Mouse (Mus musculus) monocyte, adult 5-6 weeks (primary cell): Measurements from ENCODE around the gene Wdr20. TPM values are rescaled to one million over a fixed set of nuclear protein-coding genes. Genes with fewer than 3 reads are reported as not detected.
A peak's percentile ranks its signal among the peaks of the same experiment; 100 is the strongest.

Experiments used
- ATAC-seq: fragments of 153-309, 156-312 bp; replicated peaks from 2 replicates; pipeline ENCODE4 v1.8.0; 2017; ENCODE audit warnings: mild to moderate bottlenecking; ENCODE audit not compliant: low TSS enrichment, insufficient number of reproducible peaks, severe bottlenecking, poor library complexity, low FRiP score
- total RNA-seq: library from RNA; stranded (forward); fragments of 200-1000, 200-491, 200-594 nt; gene quantifications from 3 replicates; pipeline ENCODE4 v1.2.3, GENCODE M21; 2017

Gene Wdr20
- total RNA-seq, 1 experiment from 2014 or later: 57.7 TPM

DNA sequence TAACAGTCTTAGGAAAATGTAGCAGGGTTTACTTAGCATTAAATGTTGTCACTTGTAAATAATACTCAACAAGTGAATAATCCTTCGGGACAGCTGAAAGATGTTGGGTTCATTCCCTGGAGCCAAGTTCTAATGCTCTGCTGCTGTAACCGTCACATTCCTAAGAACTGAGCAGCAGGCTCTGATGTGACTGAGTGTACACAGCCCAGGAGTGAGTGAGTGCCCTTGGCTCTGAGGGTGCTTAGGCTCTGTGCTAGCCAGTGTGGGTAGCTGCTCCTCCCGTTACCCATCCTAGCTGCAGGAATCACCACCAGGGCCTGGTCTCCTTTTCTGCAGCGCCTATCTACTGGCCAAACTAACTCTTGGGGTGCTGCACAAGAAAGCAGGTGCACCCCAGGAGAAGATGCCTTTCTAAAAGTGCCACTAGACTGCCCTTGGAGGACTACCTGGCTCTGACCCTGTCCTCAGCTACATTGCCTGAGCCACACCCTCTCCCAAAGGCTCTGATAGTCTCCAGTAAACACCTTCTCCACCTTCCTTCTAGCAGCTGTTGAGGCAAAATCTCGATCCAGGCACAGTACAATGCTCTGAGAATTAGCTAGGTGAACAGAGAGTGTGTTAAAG is 65.0 kb downstream of the Wdr20 start:
- ATAC-seq: no peak

- ATAC-seq: no peak
Observed at GRCm38 (mm10) chr12:110804261-110804660, 66.5 kb downstream of the Wdr20 start.

DNA sequence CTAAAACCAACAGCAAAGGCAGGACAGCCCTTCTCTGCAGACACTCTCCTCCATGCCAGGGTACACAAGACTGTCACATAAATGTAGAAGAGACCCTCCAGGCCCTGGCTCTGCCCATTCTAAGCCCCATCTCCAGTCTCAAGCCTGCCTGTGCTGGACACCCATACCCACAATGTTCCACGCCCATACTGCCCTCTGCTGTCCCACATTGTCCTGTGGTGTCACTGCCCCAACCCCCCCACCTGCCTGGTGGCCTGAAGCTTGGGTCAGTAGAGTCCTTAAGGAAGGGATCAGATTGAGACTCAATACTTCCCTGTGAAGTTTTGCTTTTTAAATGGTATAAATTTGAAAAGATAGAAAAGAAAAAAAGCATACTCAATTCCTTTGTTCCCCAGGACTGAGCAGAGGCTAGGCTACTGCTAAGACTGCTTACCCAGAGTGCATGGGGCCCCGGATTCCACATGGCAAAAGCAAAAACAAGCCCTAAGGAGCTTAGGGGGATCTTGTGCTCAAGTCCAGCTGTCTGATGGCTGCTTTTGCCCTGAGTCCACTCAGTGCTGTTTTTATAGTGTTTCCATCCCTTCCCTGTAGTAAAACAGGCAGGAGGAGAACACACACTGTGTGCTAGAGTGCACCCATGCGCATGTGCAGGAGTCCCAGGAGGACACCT is 68.7 kb downstream of the Wdr20 start:
- no peak for ATAC-seq

- no peak for ATAC-seq
Observed at GRCm38 (mm10) chr12:110808430-110808829, 70.7 kb downstream of the Wdr20 start.

DNA sequence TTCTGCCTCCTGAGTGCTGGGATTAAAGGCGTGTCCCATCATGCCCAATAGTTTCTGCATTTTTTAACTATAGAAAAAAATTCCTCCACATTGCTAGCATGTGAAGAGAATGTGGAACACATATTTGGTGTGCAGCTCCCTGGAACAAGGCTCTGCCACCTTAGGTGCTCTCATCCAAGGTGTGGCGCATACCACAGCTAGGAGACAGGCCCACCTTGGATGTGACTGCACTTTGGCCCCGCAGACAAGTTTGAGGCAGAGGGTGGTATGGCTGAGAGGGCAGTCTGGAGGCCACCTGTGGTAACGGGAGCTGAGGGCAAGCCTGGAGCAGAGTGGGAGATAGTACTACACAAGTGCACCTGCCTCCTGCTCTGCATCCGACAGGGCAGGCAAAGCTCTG is 71.1 kb downstream of the Wdr20 start:
- ATAC-seq: no peak

DNA sequence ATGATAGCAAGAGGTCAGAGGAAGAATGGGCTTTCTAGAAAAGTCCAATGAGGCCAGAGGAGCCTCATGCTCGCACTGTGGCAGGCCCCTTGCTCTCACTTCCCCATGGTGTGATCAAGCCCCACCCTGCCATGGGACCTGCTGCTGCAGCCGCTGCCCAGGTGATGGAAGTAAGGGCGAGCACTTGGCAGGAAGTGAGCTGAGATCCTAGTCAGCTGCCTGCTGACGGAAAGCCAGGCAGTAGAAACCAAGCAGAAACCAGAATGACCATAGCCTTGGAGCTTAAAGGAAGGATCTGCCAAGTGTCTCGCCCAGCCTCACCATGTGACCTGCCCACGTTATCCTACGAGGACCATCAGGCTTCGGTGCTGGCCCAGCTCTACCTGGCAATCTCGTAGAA is 75.4 kb downstream of the Wdr20 start:
- peak; percentile 81 for ATAC-seq

- no peak for ATAC-seq
Observed at GRCm38 (mm10) chr12:110813624-110814023, 75.9 kb downstream of the Wdr20 start.

DNA sequence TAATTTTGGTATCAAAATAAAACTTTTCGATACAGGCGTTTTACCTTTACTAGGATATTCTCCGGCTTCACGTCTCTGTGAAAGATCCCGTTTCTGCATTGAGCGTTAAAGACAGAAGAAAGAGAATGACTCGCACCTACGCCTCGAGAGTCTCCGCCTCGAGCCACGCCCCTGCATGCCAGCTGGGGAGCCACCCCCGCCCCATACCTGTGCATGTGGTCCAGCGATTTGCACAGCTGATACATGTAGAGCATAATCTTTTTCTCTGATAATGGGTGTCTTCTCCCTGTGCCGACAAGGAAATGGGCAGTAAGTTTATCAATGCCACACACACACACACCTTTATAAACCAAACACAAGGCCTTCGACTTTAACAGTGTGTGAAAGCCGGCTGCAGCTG is 77.2 kb downstream of the Wdr20 start:
- ATAC-seq: no peak

DNA sequence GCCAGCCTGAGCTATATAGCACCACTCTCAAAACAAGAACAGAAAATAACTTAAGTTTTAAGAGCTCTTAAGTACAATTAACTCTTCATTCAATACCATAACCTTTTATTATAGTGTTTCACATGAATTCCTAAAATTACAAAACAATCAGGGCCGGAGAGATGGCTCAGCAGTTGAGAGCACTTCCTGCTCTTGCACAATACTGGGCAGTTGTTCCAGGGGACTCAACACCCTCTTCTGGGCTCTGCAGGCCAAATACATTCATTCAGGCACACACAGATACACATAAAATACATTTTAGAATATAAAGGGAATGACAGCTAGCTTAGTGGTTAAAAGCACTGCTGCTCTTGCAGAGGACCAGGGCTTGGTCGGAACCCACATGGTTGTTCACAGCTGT is 79.1 kb downstream of the Wdr20 start:
- no peak for ATAC-seq

- no peak for ATAC-seq
Observed at GRCm38 (mm10) chr12:110819367-110819766, 81.6 kb downstream of the Wdr20 start.

DNA sequence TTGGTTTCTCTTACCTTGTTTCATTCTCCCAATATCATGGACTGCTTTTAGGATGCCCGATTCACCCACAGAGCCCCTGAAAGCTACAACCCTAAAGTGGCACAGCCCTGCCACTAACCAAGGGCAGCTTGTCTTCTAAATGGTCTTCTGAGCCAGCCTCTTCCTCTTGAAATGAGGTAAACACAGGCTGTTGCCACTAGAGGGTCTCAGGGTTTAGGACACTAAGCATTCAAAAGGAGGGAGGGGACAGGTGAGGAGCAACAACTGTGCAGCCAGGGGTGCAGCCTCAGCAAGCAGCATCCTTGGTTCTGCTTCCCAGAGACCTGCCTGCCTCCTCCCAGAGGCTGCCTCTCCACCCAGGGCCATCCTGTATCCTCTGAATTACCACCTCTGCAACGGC is 84.0 kb downstream of the Wdr20 start:
- ATAC-seq: 0 out of 2 replicates have a peak, but pooled peaks have one; percentile 7

GRCm38 (mm10) chr12:110822366-110822765 is 84.6 kb downstream of the Wdr20 start:
- 0 out of 2 replicates have a peak, but pooled peaks have one; percentile 6 for ATAC-seq

DNA sequence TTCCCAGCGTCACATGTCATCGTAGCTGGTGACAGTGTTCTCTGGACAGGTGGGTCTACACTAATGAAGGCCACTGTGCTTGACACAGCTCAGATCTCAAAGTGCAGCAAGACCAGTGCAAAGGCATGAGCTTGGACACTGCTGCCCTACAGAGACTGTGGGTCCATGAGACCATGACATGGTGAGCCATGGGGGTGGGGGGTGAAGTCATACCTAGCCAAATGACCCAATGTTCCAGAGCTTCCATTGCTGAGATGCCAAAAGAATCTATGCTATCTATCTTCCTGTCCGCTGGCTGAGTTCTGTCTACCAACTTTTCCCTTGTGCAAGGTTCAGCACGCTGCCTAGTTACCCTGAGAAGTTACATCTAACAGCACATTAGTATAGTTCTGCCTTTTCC is 91.2 kb downstream of the Wdr20 start:
- no peak for ATAC-seq

GRCm38 (mm10) chr12:110830293-110831024 is 92.7 kb downstream of the Wdr20 start:
- no peak for ATAC-seq

DNA sequence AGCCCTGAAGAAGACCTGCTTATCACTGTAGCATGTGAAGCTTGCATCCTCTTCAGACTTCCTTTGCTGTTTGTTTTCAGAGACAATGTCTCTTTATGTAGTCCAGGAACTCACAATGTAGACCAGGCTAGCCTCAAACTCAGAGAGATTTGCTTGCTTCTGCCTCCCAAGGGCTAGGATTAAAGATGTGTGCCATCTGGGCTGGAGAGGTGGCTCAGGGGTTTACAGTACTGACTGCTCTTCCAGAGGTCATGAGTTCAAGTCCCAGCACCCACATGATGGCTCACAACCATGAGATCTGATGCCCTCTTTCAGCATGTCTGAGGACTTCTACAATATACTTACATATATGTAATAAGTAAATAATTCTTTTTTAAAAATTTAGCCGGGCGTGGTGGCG is 97.4 kb downstream of the Wdr20 start:
- ATAC-seq: no peak

GRCm38 (mm10) chr12:110836729-110837128 is 99.0 kb downstream of the Wdr20 start:
- ATAC-seq: no peak

GRCm38 (mm10) chr12:110837192-110837841 is 99.6 kb downstream of the Wdr20 start:
- ATAC-seq: peak; percentile 41; the same call in 1 of the 2 replicates

- no peak for ATAC-seq
Observed at GRCm38 (mm10) chr12:110837850-110838249, 100.1 kb downstream of the Wdr20 start.
